Mouse (Mus musculus): ENCODE measurements around the gene Ccdc47.

DNA sequence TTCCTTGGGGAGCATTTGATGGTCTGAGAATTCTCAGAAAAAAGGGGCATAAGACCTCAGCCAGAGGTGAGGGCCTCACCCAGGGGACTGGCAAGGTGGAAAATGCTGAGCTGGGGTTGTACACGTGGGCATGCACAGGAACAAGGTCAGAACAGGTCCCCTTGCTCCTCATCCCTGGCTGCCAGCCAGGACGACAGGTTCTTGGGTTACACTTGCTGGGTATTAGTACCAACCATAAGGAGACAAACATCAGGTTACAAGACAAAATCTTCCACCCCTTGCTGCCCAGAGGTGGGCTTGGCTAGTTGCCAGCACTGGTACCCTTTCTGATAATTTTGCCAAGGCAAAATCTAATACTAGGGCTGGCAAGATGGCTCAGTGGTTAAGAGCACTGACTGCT is 53.9 kb downstream of the Ccdc47 start:
- TF ChIP-seq CTCF (IDR thresholded peaks at IDR 0.05; ENCODE audit: borderline replicate concordance, extremely low read depth, insufficient read depth, insufficient read length) (no peak), POLR2A (IDR thresholded peaks at IDR 0.05; ENCODE audit: borderline replicate concordance, extremely low read depth, insufficient read depth, insufficient read length, poor library complexity, severe bottlenecking) (no peak)
